Mouse (Mus musculus) testis, adult 2 months (tissue): ENCODE data around the gene Tex37. TPM values are rescaled to one million over a fixed set of nuclear protein-coding genes. Genes with fewer than 3 reads are reported as not detected.

Experiments
- H3K27ac ChIP-seq: fragments of 200-500 bp; 2 replicates; pipeline ENCODE4 v1.5.1; 2012; ENCODE audit warnings: low read depth, low read length; ENCODE audit not compliant: control insufficient read depth, insufficient read depth
- H3K27me3 ChIP-seq: fragments of 200-500 bp; 2 replicates; pipeline ENCODE4 v1.6.1; 2012; ENCODE audit warnings: mild to moderate bottlenecking, low read length, moderate library complexity; ENCODE audit not compliant: control insufficient read depth, insufficient read depth
- H3K36me3 ChIP-seq: fragments of 200-500 bp; 2 replicates; pipeline ENCODE4 v1.6.1; 2012; ENCODE audit warnings: mild to moderate bottlenecking, low read length; ENCODE audit not compliant: control insufficient read depth, insufficient read depth
- H3K4me1 ChIP-seq: fragments of 200-500 bp; 2 replicates; pipeline ENCODE4 v1.6.1; 2012; ENCODE audit warnings: low read length; ENCODE audit not compliant: control insufficient read depth, insufficient read depth
- H3K4me3 ChIP-seq: fragments of 200-500 bp; 2 replicates; pipeline ENCODE4 v1.5.1; 2012; ENCODE audit warnings: low read depth, mild to moderate bottlenecking, low read length, moderate library complexity, mixed read lengths; ENCODE audit not compliant: control insufficient read depth
- POLR2A ChIP-seq: fragments of 200-500 bp; IDR thresholded peaks from 2 replicates; pipeline ENCODE4 v1.6.1; 2012; ENCODE audit warnings: low read depth, mild to moderate bottlenecking, inconsistent platforms, low read length, moderate library complexity; ENCODE audit not compliant: control insufficient read depth
- polyA plus RNA-seq: library from polyadenylated mRNA; depleted of rRNA; stranded (reverse); fragments of >200 nt; gene quantifications from 2 replicates; pipeline ENCODE4 v1.2.3, GENCODE M21; 2012; rRNA removed

Gene Tex37
- polyA plus RNA-seq, 1 experiment: 420 TPM

- no peak for TF ChIP-seq POLR2A
- no peaks in the 10 kb centered on the region for H3K4me1 ChIP-seq
- H3K27me3 ChIP-seq: no peaks in the 10 kb centered on the region
- H3K36me3 ChIP-seq: no peaks in the 10 kb centered on the region
- no peak overlapping the region for H3K4me3 ChIP-seq
- H3K27ac ChIP-seq: no peak overlapping the region
Measured at GRCm38 (mm10) chr6:70864285-70864684, 54.4 kb downstream of the Tex37 start.

Other genes starting within 250 kb of the Tex37 start
- gene Rpia, start 126.7 kb downstream of the Tex37 start, polyA plus RNA-seq: 9.0 and 10.0 TPM in 2 replicates
- gene Eif2ak3, start 74.4 kb downstream of the Tex37 start, polyA plus RNA-seq: 1.8 and 2.1 TPM in 2 replicates
- gene Foxi3, start 37.6 kb upstream of the Tex37 start, polyA plus RNA-seq: 0.54 and 0.72 TPM in 2 replicates
- 3.2 and 4.0 TPM in 2 replicates for gene Thnsl2, start 225.5 kb upstream of the Tex37 start, polyA plus RNA-seq